Mouse (Mus musculus) testis, adult 2 months (tissue): ENCODE results near the gene Yipf2.

ENCODE experiments used
- CTCF ChIP-seq: fragments of 200-500 bp; IDR thresholded peaks from 2 replicates; pipeline ENCODE4 v1.5.1; 2012; ENCODE audit warnings: low read depth, mild to moderate bottlenecking, inconsistent platforms, low read length, moderate library complexity; ENCODE audit not compliant: control insufficient read depth, insufficient read depth, insufficient replicate concordance
- POLR2A ChIP-seq: fragments of 200-500 bp; IDR thresholded peaks from 2 replicates; pipeline ENCODE4 v1.6.1; 2012; ENCODE audit warnings: low read depth, mild to moderate bottlenecking, inconsistent platforms, low read length, moderate library complexity; ENCODE audit not compliant: control insufficient read depth

DNA sequence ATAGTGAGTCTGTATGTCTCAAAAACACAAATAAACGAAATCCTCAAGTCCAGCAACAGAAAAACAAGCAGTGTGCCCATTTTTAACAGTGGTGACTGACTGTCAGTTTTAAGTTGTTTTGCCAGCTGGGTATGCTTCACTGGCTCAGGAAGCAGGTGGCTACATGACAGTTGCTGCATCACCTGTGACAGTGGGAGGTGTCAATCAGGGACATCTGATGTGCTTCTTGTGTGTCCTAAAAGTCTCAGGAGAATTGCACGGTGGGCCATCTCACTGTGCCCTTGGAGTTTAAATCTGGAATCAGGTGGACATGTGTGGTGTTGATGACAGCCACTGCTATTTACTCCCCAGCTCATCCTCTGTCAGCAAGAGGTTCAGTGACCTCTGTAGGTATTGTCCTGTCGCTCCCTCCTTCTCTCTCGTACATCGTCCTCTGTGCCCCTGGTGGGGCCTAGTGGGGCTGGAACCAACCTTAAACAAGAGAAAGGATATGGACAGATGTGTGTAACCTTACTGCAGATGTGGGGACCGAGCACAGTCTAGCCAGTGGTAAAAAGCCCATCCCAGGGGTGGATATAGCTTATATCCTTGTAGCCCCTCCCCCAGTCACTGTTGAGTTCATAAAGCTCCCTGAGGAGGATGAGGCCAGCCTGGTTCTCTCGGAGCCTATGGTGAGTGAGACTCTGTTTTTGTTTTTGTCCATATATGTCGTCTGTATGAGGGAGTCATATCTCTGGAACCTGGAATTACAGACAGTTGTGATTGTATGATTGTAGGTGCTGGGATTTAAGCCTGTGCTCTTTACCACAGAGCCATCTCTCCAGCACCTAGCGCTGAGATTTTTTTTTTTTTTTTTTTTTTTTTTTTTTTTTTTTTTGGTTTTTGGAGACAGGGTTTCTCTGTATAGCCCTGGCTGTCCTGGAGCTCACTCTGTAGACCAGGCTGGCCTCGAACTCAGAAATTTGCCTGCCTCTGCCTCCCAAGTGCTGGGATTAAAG, 33.0 kb upstream of the Yipf2 start:
- TF ChIP-seq CTCF = no peak
- TF ChIP-seq POLR2A = no peak
